Mouse (Mus musculus): ENCODE results near the gene Jchain. TPM values are rescaled to one million over a fixed set of nuclear protein-coding genes. Genes with fewer than 3 reads are reported as not detected.
"Not testable (repeated sequence)": the region's sequence is repeated elsewhere in the genome, so short reads cannot be mapped to it uniquely, and the experiment has no call there.

Gene Jchain
- polyA plus RNA-seq, 1 experiment from 2014 or later: 0.34 TPM

DNA sequence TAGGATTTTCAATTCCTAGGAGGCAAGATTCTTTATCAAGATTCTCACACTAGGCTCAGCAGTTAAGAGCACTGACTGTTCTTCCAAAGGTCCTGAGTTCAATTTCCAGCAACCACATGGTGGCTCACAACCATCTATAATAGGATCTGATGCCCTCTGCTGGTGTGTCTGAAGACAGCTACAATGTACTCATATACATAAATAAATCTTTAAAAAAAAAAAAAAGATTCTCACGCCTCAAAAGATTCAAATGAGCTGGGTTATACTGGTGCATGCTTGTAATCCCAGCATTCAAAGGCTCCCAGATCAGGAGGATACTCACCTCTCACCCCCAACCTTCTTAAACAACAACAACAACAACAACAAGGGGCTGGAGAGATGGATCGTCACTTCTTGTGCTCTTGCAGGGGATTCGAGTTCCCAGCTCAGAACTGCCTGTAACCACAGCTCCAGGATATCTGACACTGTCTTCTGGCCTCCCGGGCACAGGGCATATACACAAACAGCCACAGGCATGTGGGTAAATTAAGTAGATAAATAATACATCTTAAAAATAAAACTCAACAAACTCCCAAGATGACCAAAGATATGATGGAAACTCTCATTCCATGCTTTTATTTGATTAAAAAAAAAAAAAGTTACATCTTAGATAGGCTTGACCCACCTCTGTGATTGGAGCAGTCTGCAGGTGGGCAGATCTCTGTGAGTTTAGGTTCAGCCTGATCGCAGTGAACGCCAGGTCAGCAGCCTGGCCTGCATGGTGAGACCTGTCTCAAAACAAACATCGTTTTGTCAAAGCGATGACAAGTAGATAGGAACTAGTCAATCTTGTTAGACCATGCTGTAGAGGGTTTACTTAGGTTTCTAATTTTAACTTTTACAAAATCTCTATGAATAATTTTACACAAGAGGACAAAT, 35.4 kb upstream of the Jchain start:
- no peak for DNase-seq (ENCODE audit: low spot score, missing footprints)
- Histone ChIP-seq H3K4me3 (ENCODE audit: low read depth, low read length) (no peak overlapping the region), H3K9me3 (ENCODE audit: control insufficient read depth, low read length) (no peaks in the 10 kb centered on the region), H3K36me3 (ENCODE audit: control insufficient read depth, insufficient read depth, low read length) (no peaks in the 10 kb centered on the region), H3K27ac (ENCODE audit: low read depth, low read length) (no peak overlapping the region), H3K9ac (ENCODE audit: low read length) (no peak overlapping the region), H3K27me3 (ENCODE audit: control insufficient read depth, insufficient read depth, low read length) (no peaks in the 10 kb centered on the region), H3K4me1 (ENCODE audit: control insufficient read depth, insufficient read depth, low read length) (peaks cover 7% of the 10 kb centered on the region; the same call in 1 of the 2 replicates), H3K4me2 (no peak overlapping the region)
- WGBS: 82% methylated on average over 8 of the region's 8 CpGs
- ATAC-seq (ENCODE audit: low FRiP score): no peak

DNA sequence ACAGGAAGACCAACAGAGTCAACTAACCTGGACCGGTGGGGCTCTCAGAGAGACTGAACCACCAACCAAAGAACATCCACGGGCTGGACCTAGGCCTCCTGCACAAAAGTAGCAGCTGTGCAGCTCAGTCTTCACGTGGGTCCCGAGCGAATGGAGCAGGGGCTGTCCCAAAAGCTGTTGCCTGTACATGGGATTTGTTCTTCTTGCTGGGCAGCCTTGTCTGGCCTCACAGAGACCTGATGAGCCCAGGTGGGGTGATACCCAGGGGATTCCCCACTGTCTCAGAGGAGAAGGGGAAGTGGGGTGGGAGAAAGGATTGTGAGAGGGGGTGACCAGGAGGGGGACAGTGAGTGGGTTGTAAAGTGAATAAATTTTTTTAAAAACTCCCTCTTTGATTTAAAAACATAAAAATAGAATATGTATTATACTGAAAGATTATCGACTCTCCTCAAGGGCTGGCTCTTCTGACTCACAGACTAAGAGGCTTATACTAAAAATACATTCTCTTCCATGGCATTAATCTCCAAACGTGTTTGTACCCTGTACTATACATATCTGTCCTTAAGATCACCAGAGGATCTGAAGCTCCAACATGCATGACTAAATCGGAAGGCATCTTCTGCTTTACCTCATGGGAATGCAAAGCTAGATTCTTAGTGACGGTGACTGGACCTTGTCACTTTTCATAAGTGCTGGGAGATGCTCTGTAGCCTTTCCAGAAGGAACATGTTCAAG, 33.6 kb upstream of the Jchain start:
- Histone ChIP-seq H3K4me1 (ENCODE audit: control insufficient read depth, insufficient read depth, low read length) (peaks cover 3% of the 10 kb centered on the region; the same call in 1 of the 2 replicates), H3K27ac (ENCODE audit: low read depth, low read length) (no peak overlapping the region), H3K27me3 (ENCODE audit: control insufficient read depth, insufficient read depth, low read length) (no peaks in the 10 kb centered on the region), H3K36me3 (ENCODE audit: control insufficient read depth, insufficient read depth, low read length) (no peaks in the 10 kb centered on the region), H3K9ac (ENCODE audit: low read length) (no peak overlapping the region), H3K4me3 (ENCODE audit: low read depth, low read length) (no peak overlapping the region), H3K9me3 (ENCODE audit: control insufficient read depth, low read length) (no peaks in the 10 kb centered on the region), H3K4me2 (no peak overlapping the region)
- DNase-seq (ENCODE audit: low spot score, missing footprints) (no peak), ATAC-seq (ENCODE audit: low FRiP score) (no peak)
- 82% methylated on average over 9 of the region's 9 CpGs for WGBS

DNA sequence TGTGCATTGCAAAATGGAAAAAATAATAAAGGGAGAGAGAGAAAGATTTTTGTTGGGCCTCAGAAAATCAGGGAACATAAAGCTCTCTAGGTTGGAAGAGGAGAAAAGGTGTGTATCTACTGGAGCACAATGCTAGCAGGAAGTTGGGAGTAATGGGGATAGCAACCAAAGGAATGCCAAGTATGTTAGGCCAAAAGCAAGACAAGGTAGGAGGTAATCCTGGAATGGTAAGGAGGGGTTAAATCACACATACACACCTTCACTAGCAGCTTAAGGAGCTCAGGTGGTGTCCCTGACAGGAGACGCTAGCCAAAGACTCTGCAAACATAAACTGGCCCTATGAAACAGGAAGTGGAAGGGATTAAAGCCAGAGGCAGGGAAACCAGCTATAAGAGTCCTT, 31.3 kb upstream of the Jchain start:
- ATAC-seq (ENCODE audit: low FRiP score): no peak
- H3K4me3 ChIP-seq (ENCODE audit: low read depth, low read length): no peak overlapping the region
- H3K9ac ChIP-seq (ENCODE audit: low read length): no peak overlapping the region
- H3K36me3 ChIP-seq (ENCODE audit: control insufficient read depth, insufficient read depth, low read length): no peaks in the 10 kb centered on the region
- H3K4me1 ChIP-seq (ENCODE audit: control insufficient read depth, insufficient read depth, low read length): peaks cover 9% of the 10 kb centered on the region
- H3K27ac ChIP-seq (ENCODE audit: low read depth, low read length): no peak overlapping the region
- no peaks in the 10 kb centered on the region for H3K9me3 ChIP-seq (ENCODE audit: control insufficient read depth, low read length)
- DNase-seq (ENCODE audit: low spot score, missing footprints): no peak
- WGBS: 56% methylated on average over 1 of the region's 1 CpGs
- no peaks in the 10 kb centered on the region for H3K27me3 ChIP-seq (ENCODE audit: control insufficient read depth, insufficient read depth, low read length)
- H3K4me2 ChIP-seq: no peak overlapping the region

DNA sequence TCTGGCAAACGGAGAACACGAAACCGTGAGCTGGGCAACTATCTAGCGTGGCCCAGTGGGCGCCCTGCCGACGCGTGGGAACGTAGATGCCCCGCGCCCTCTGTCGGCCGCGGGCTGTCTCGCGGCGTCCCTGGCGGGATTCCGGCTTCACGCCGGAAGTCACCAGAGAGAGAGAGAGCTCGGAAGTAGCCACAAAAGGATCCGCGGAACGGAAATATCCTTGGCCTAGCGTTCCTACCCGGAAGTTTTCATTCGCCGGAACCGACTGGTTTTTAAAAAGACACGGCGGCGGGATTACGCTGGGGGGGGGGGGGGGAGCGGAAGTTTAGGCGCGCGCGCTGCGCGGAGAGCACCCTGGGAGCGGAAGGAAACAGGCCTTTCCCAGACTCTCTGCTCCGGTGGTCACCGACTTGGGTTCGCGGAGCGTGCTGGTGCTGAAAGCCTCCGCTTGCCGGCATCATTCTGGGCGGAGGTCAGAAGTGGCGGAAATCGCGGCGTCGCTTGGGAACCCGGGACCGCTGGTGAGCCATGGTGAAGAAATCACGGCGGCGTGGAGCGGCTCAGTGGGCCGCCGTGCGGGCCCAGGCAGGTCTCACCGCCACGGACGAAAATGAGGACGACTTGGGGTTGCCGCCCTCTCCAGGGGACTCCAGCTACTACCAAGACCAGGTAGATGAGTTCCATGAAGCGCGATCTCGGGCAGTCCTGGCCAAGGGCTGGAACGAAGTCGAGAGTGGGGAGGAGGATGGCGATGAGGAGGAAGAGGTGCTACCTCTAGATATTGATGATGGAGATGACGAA, 26.6 kb upstream of the Jchain start, which contains the start of gene Utp3:
Utp3 (plus strand) TSS at position 377 of the 801 bp plus-strand sequence.
- under 1% methylated on average over 69 of the region's 76 CpGs for WGBS
- Histone ChIP-seq H3K4me2 (peak within 1 kb of the TSS; percentile 97), H3K4me1 (ENCODE audit: control insufficient read depth, insufficient read depth, low read length) (peaks cover 9% of the 10 kb centered on the region), H3K27ac (ENCODE audit: low read depth, low read length) (peak within 1 kb of the TSS; percentile 74), H3K27me3 (ENCODE audit: control insufficient read depth, insufficient read depth, low read length) (no peaks in the 10 kb centered on the region), H3K4me3 (ENCODE audit: low read depth, low read length) (peak within 1 kb of the TSS; percentile 82), H3K9ac (ENCODE audit: low read length) (peak within 1 kb of the TSS; percentile 92), H3K36me3 (ENCODE audit: control insufficient read depth, insufficient read depth, low read length) (no peaks in the 10 kb centered on the region), H3K9me3 (ENCODE audit: control insufficient read depth, low read length) (no peaks in the 10 kb centered on the region)
- peak; percentile 96 for ATAC-seq (ENCODE audit: low FRiP score)
- DNase-seq (ENCODE audit: low spot score, missing footprints): peak; percentile 100

DNA sequence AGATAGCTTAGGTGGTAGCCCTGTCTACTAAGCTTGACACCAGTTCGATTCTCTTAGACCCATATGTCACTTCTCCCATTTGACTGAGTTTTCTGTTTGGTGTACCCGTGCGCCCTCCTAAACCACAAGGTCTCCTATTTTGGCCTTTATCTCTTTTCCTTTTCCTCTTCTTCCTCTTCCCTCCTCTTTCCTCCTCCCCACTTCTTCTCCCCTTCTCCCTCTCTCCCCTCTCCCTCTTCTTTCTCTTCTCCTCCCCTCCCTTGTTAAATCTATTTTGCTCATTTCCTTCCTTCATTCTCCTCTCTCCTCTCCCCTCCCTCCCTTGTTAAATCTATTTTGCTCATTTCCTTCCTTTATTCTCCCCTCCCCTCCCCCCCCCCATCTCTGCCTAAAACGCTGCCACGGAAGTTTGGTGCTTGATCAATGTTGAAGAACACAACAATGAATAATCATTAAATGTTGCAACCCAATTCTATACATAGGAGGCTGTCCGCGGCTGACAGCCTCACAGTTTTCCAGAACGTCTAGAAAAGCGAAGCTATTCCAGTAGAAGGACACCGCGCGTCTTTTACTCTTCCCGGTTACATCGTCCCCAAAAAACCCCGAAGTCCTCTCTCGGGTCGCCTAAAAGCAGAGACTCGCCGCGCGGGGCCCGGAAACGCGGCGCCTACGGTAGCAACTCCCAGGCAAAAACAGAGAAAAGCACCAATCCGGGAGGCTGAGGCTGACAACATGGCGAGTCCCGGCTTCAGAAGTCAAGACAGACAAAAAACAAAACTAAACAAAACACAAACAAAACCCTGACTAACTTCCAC, 25.8 kb upstream of the Jchain start:
- peak overlapping the region; percentile 62 for H3K4me2 ChIP-seq
- 8% methylated on average over 29 of the region's 29 CpGs for WGBS
- H3K4me1 ChIP-seq (ENCODE audit: control insufficient read depth, insufficient read depth, low read length): peaks cover 9% of the 10 kb centered on the region

DNA sequence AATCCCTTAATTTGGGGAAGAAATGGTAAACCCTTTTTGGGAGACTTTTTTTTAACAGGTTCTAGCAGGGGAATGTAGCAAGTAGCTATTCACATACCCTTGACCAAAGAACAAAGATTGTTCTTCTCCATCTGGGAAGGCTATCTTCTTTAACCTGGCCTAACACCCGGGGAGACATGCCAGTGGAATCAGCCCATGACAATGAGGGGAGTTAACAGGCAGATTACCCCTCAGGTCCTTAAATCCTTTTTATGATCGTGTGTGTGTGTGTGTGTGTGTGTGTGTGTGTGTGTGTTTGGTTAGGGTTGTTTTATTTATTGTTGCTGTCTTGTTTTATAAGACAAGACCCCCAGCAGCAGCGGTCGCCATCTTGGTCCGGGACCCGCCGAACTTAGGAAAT, 17.8 kb upstream of the Jchain start:
- no peak overlapping the region for H3K4me2 ChIP-seq
- DNase-seq (ENCODE audit: low spot score, missing footprints) (no peak), ATAC-seq (ENCODE audit: low FRiP score) (no peak)
- no peak overlapping the region for H3K27ac ChIP-seq (ENCODE audit: low read depth, low read length)
- H3K27me3 ChIP-seq (ENCODE audit: control insufficient read depth, insufficient read depth, low read length): no peaks in the 10 kb centered on the region
- no peak overlapping the region for H3K4me3 ChIP-seq (ENCODE audit: low read depth, low read length)
- H3K9me3 ChIP-seq (ENCODE audit: control insufficient read depth, low read length): no peaks in the 10 kb centered on the region
- H3K4me1 ChIP-seq (ENCODE audit: control insufficient read depth, insufficient read depth, low read length): no peaks in the 10 kb centered on the region
- no peaks in the 10 kb centered on the region for H3K36me3 ChIP-seq (ENCODE audit: control insufficient read depth, insufficient read depth, low read length)
- 88% methylated on average over 7 of the region's 7 CpGs for WGBS
- H3K9ac ChIP-seq (ENCODE audit: low read length): no peak overlapping the region

More for the DNA sequence above, 25.8 kb upstream of the Jchain start:
- H3K27ac ChIP-seq (ENCODE audit: low read depth, low read length): peak overlapping the region; percentile 74; the same call in 1 of the 2 replicates
- DNase-seq (ENCODE audit: low spot score, missing footprints) (peak; percentile 90), ATAC-seq (ENCODE audit: low FRiP score) (peak; percentile 79)
- H3K27me3 ChIP-seq (ENCODE audit: control insufficient read depth, insufficient read depth, low read length): no peaks in the 10 kb centered on the region
- H3K36me3 ChIP-seq (ENCODE audit: control insufficient read depth, insufficient read depth, low read length): no peaks in the 10 kb centered on the region
- H3K4me3 ChIP-seq (ENCODE audit: low read depth, low read length): peak overlapping the region; percentile 82
- no peaks in the 10 kb centered on the region for H3K9me3 ChIP-seq (ENCODE audit: control insufficient read depth, low read length)
- peak overlapping the region; percentile 82 for H3K9ac ChIP-seq (ENCODE audit: low read length)

DNA sequence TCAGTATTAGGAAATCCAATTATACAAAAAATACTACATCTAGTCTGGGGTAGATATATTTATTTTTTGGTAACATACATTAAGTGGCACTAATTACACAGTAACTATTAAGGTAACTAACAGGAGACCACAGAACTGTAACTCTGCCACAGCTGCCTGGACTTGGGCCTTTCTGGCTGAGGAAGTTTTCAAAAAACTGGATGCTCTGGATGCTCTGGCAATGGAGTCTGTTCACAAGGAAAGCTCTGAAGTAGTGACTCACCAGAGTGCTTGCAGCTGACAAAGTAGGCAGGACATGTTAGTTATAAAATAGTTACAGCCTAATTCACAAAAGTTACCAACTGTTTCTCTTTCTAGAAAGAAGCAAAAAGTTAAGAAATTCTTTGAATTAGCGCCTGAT, 16.7 kb upstream of the Jchain start:
- DNase-seq (ENCODE audit: low spot score, missing footprints); H3K9me3 ChIP-seq (ENCODE audit: control insufficient read depth, low read length); ATAC-seq (ENCODE audit: low FRiP score); H3K4me3 ChIP-seq (ENCODE audit: low read depth, low read length); H3K27me3 ChIP-seq (ENCODE audit: control insufficient read depth, insufficient read depth, low read length); H3K4me2 ChIP-seq; H3K9ac ChIP-seq (ENCODE audit: low read length); H3K4me1 ChIP-seq (ENCODE audit: control insufficient read depth, insufficient read depth, low read length); H3K36me3 ChIP-seq (ENCODE audit: control insufficient read depth, insufficient read depth, low read length); H3K27ac ChIP-seq (ENCODE audit: low read depth, low read length): not testable (repeated sequence)
- 87% methylated on average over 1 of the region's 1 CpGs for WGBS

DNA sequence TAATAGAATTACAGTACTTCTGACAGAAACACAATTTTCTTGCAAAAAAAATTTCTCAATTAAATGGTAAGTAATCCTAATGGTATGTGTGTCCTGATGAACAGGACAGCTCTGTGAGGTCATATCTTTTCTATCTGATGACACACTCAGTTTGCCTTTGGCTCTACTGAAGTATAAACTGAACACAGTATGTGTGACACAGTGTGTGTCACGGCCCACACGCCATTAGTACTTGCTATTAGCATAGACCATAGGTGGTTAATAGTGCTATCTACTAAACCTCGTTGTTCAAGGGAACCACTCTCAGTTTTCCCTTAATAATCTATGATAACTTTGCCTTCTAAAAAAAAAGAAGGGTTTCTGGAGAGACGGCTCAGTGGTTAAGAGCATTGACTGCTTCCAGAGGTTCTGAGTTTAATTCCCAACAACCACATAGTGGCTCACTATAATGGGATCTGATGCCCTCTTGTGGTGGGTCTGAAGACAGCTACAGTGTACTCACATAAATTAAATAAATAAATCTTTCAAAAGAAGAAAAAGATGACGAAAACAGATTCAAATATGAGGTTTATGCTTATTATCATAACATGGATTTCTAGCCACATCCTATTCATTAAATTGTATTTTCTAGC, 15.1 kb upstream of the Jchain start:
- Histone ChIP-seq H3K27ac (ENCODE audit: low read depth, low read length) (no peak overlapping the region), H3K4me1 (ENCODE audit: control insufficient read depth, insufficient read depth, low read length) (no peaks in the 10 kb centered on the region), H3K36me3 (ENCODE audit: control insufficient read depth, insufficient read depth, low read length) (no peaks in the 10 kb centered on the region), H3K9me3 (ENCODE audit: control insufficient read depth, low read length) (no peaks in the 10 kb centered on the region), H3K27me3 (ENCODE audit: control insufficient read depth, insufficient read depth, low read length) (no peaks in the 10 kb centered on the region), H3K4me3 (ENCODE audit: low read depth, low read length) (no peak overlapping the region), H3K4me2 (no peak overlapping the region), H3K9ac (ENCODE audit: low read length) (no peak overlapping the region)
- ATAC-seq (ENCODE audit: low FRiP score) (peak; percentile 75), DNase-seq (ENCODE audit: low spot score, missing footprints) (peak; percentile 85)
- whole genome bisulfite sequencing: 64% methylated on average over 5 of the region's 5 CpGs

Data from midbrain, embryonic 11.5 days (tissue).